Mouse (Mus musculus): Measurements from ENCODE around the gene Cidec.

DNA sequence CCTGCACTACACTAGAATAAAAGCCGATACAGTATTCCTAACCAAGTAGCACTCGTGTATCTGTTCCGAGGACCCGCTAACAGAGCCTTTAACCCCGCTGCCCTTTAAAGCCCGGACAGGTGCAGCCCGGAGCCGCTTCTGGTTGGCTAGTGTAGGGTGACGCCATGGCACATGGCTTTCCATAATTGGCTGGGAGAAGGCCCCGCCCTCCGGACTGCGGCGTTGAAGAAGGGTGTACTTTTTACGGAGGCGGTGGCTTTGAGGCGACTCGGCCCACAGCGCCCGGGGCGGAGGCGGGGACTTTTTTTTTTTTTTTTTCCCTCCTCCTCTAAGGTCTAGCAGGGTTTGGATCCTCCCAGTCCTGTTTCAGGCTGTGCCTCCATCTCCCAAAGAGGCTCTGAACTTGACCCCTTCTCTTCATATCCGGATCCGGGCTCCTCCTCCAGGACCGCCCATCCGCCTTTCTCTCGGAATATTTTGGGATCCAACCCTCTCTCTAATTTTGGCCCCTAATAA, 47.6 kb upstream of the Cidec start, which contains the start of gene Creld1:
- TF ChIP-seq EP300 (IDR thresholded peaks at IDR 0.05; ENCODE audit: low read depth) (0 out of 2 replicates have a peak, but pooled peaks have one; percentile 24), CTCF (IDR thresholded peaks at IDR 0.05; ENCODE audit: low read depth) (no peak)
